ENCODE assay signal across 7 mouse cellular contexts in the genomic region with DNA sequence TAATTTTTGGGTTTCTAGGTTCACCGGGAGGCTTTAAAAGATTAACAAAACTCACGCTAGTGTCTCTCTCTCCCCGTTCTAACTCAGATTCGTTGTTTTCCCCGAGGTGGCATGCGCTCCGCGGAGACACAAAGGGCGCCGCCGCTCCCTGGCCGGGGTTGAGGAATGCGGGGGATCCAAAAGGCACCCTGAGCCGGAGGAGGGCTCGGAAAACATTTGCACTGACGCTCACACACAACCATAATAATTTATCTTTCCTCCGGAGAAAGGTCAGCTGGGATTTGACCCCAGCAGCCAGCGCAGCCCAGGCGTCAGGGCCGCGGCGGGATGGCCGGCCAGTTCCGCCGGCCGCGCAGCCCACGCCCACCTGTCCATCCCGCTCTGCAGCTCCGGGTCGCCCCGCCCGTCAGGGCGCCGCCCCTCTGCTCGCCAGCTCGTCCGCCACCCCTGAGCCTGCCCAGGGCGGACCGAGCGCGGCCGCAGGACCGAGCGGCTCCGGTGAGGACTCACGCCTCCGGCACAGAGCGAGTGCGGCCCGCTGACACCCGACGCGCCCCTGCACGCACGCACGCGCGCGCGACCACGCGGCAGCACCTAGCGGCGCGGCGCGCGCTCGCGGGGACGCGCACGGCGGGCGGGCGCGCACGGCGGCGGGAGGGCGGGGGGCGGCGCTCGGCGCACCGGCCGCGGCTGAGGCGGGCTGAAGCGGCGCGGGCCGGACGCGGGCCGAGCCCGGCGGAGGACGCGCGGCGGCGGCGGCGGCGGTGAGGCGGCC. TPM values are rescaled to one million over a fixed set of nuclear protein-coding genes. Genes with fewer than 3 reads are reported as not detected.
DNase-seq lines count a peak whose midpoint lies in the region; ATAC-seq lines count a peak whose summit lies in the region.

A gene (plus strand): TSS at position 687 of the 775 bp plus-strand sequence.

- peak within 1 kb of the TSS; percentile 85 for H3K4me3 ChIP-seq in limb, embryonic 11.5 days (ENCODE audit: low read depth, low read length)
- H3K4me3 ChIP-seq in midbrain, embryonic 12.5 days = peak within 1 kb of the TSS; percentile 97

- H3K36me3 ChIP-seq in limb, embryonic 11.5 days (ENCODE audit: control insufficient read depth, insufficient read depth, low read length) = no peaks in the 10 kb centered on the region
- H3K36me3 ChIP-seq in midbrain, embryonic 12.5 days = no peaks in the 10 kb centered on the region

- WGBS in limb, embryonic 11.5 days = under 1% methylated on average over 67 of the region's 108 CpGs
- 0% methylated on average over 66 of the region's 108 CpGs for WGBS in midbrain, embryonic 12.5 days

- peak within 1 kb of the TSS; percentile 79 for H3K9ac ChIP-seq in limb, embryonic 11.5 days (ENCODE audit: low read length)
- peak within 1 kb of the TSS; percentile 97 for H3K9ac ChIP-seq in midbrain, embryonic 12.5 days (replicated peaks)

- H3K9me3 ChIP-seq in limb, embryonic 11.5 days (ENCODE audit: control insufficient read depth, low read length) = no peaks in the 10 kb centered on the region
- H3K9me3 ChIP-seq in midbrain, embryonic 12.5 days = no peaks in the 10 kb centered on the region

- no peaks in the 10 kb centered on the region for H3K27me3 ChIP-seq in limb, embryonic 11.5 days (ENCODE audit: control insufficient read depth, insufficient read depth, low read length)
- no peaks in the 10 kb centered on the region for H3K27me3 ChIP-seq in midbrain, embryonic 12.5 days

- H3K4me2 ChIP-seq in limb, embryonic 11.5 days (ENCODE audit: low read depth, severe bottlenecking) = peak within 1 kb of the TSS; percentile 100
- peak within 1 kb of the TSS; percentile 97 for H3K4me2 ChIP-seq in midbrain, embryonic 12.5 days (replicated peaks)

- 0 out of 2 replicates have a peak, but pooled peaks cover 3% of the 10 kb centered on the region for H3K4me1 ChIP-seq in limb, embryonic 11.5 days (ENCODE audit: control insufficient read depth, insufficient read depth, low read length)
- peaks cover 24% of the 10 kb centered on the region for H3K4me1 ChIP-seq in midbrain, embryonic 12.5 days

- H3K27ac ChIP-seq in limb, embryonic 11.5 days (replicated peaks; ENCODE audit: low read depth, low read length) = peak within 1 kb of the TSS; percentile 77; the same call in 1 of the 2 replicates
- peak within 1 kb of the TSS; percentile 98 for H3K27ac ChIP-seq in midbrain, embryonic 12.5 days (replicated peaks)

- peak; percentile 88 for ATAC-seq in limb, embryonic 11.5 days (ENCODE audit: insufficient number of reproducible peaks, low FRiP score, low TSS enrichment, low read depth)
- ATAC-seq in midbrain, embryonic 12.5 days (ENCODE audit: low FRiP score, low read depth) = peak; percentile 94

- peak; percentile 89 for DNase-seq in adrenal gland, postnatal 10 days
- peak; percentile 93 for DNase-seq in embryo, embryonic 11 days
- peak; percentile 99 for DNase-seq in heart, adult 11 months
- peak; percentile 88 for DNase-seq in kidney, adult 11 months
- peak; percentile 84 for DNase-seq in limb, embryonic 11.5 days (ENCODE audit: low spot score)
- DNase-seq in skeletal muscle tissue, adult 2 months (ENCODE audit: low read depth, low spot score) = peak; percentile 63

RNA-seq across cellular contexts. Expression of the gene that starts here (rescaled TPM):
- total RNA-seq in adrenal gland, postnatal 10 days (2021) = 100 to 1,000 TPM; 103 to 152 TPM
- 71.8 and 73.7 TPM in 2 replicates for polyA plus RNA-seq in limb, embryonic 11.5 days (2014; fragmentation: Nextera tagmentation; extraction: Ambion mirVana)
- polyA plus RNA-seq in midbrain, embryonic 12.5 days (2016; fragmentation: Nextera tagmentation; extraction: Ambion mirVana) = 162 and 176 TPM in 2 replicates

Comparison
In these comparisons a context has a peak if more than half of its experiments do, and no peak if none do; other contexts are left out.
1. Peak in every context shown above with its lines: DNase-seq, ATAC-seq, H3K4me3 ChIP-seq and H3K27ac ChIP-seq.